Mouse (Mus musculus): ENCODE measurements around the gene Pdk2.

GRCm38 (mm10) chr11:94978178-94978915, 62.8 kb downstream of the Pdk2 start:
- TF ChIP-seq CTCF (IDR thresholded peaks at IDR 0.05; ENCODE audit: borderline replicate concordance, insufficient read depth, low read length) (no peak), POLR2A (IDR thresholded peaks at IDR 0.05; ENCODE audit: low read depth, low read length) (no peak)
